Mouse (Mus musculus): ENCODE results near the gene Ndfip2.

Ndfip2 gene

DNA sequence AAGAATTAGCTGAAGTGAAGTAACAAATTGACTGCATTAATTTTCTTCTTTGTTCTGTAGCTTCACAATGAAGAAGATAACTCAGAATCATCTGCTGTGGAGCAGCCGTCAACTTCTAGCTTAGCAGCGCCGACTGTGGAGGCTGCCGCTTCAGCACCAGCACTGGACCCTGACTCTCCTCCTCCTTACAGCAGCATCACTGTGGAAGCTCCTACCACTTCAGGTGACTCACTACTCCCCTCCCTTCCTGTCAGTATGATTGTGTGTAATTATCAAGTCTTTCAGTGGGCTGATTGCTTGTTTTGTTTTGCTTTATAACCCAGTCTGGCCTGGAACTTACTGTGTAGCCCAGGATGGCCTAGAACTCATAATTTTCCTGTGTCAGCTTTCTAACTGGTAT, 29.2 kb downstream of the Ndfip2 start:
- 57% methylated on average over 4 of the region's 4 CpGs for WGBS

DNA sequence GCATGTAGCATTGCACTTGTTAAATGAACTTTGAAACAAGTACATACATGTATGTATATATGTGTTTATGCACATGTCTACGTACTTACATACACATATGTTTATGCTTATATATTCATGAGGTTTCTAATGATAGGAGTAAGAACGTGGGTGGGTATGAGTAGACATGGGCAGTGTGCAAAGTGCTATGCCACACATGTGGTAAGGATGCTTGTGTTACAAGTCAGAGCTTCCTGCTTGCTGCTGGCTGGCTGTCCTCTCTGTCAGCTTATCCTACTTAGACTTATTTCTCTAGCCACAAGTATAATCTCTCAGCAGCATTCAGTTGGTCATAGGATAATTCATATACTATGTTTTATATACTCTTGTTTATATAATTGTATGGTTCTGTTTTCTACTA, 29.6 kb downstream of the Ndfip2 start:
- 73% methylated on average over 2 of the region's 2 CpGs for WGBS

DNA sequence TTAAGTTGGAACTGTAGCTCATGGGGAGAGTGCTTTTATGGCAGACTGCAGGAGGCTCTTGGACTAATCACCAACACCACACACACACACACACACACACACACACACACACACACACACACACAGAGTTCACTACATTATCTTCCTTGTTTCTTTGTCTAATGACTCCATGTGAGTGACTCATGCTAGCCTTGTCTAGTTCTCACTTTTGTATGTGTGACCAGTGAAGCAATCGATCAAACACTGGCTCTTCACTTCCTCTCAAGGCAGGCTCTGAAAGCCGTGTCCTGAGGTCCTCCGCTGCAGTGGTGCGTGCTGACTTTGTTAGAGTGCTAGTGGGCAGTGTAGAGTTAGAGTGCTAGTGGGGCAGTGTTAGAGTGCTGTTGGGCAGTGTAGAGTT, 30.2 kb downstream of the Ndfip2 start:
- WGBS, result 89% methylated on average over 4 of the region's 4 CpGs

DNA sequence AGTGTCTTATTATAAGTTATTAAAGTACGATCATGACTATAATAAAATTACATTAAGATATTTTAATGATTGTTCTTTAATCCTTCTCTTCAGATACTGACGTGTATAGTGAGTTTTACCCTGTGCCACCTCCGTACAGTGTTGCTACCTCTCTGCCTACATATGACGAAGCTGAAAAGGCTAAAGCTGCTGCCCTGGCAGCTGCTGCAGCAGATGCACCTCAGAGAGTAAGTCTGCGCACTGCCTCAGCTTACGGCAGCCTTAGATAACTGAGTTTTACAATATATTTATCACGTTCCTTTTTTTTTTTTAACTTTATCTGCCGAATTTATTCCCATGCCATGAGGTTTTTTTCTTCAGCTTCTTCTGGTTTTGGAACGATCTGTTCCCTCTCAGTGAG, 33.8 kb downstream of the Ndfip2 start:
- 59% methylated on average over 9 of the region's 9 CpGs for WGBS

DNA sequence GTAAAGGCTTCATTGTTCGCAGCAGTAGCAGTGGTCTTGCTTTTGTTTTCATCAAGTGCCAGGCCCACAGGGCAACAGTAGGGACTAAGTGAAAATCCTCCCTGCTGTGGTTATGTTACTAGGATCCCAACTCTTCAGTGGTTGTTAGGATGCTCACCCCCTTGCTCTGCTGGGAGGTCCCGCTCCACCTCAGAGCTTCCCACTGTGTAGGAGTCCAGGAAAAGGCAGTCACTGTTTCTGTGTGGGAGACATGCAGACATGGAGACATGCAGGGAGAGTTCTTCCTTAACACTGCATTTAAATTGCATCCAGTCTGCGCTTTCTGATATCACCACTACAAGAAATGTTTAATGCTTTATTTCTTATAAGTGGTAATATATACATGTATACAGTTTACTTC, 35.4 kb downstream of the Ndfip2 start:
- WGBS, result 48% methylated on average over 3 of the region's 3 CpGs

DNA sequence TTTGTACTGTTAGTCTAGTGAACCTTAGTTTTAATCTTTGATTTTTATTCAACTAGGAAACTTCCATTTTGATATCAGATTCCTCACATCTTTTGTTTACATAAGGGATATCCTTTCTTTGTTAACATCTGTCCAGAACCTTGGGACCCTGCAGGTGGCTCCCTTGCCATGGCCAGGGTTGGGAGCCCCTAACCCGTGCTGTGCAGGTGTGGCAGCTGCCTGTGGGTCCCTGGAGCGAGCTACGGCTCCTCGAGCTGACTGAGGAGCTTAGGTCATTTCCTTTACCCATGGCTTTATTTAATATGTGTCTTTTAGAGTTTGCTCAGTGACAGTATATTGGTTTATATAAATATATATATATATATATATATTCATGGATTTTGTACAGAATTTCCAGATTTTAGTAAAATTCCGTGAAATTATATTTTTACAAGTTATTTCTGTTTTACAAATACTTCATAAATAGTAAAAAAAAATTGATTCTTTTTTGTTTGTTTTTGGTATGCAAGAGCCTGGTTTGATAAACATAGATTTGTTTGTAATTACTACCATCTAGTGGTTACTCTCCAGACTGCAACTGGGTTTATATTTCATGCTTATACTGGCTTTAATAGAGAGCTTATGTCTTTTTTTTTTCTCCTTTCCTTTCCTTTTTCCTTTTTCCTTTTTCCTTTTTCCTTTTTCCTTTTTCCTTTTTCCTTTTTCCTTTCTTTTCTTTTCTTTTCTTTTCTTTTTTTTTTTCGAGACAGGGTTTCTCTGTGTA, 37.6 kb downstream of the Ndfip2 start:
- WGBS, result 51% methylated on average over 6 of the region's 6 CpGs

DNA sequence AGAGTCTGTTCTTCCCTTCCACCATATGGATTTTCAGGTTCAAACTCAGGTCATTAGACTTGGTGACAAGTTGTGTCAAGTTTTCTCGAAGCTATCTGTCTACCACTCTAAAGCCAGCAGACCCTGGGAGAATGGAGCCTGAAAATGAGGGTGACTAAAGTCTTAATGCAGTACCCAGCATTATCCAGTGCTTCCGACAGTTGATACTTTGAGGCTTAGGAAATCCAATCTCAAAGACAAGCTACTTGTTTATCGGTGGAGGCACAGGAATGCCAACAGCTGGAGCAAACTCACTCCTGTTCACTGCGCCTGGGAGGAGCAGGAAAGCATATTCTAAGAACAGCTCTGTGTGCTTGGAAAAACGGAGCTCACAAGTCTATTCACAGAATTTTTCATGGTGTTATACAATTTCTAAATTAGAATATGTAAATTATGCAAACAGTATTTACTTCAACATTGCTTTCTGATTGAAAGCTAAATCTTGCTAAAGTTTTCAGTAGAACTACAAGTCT, 41.4 kb downstream of the Ndfip2 start:
- 59% methylated on average over 5 of the region's 5 CpGs for WGBS

DNA sequence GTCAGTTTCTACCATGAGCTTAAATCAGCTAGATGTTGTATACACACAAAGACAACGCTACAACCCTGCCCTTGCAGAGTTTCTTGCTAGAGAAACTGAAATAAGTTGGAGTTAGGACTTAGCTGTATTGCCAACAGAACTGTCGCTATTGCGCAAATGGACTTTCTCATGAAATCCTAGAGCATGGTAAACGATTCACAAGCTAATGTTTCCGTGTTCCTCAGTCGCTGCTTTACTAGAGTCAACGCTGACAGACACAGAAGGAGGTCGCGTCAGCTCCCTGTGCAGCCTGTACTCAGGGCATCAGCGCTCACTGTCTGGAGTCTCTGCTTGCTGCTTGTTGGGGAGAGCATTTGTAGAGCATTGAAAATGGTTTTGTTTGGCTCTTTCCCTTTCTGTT, 42.2 kb downstream of the Ndfip2 start:
- WGBS, result 65% methylated on average over 10 of the region's 10 CpGs

DNA sequence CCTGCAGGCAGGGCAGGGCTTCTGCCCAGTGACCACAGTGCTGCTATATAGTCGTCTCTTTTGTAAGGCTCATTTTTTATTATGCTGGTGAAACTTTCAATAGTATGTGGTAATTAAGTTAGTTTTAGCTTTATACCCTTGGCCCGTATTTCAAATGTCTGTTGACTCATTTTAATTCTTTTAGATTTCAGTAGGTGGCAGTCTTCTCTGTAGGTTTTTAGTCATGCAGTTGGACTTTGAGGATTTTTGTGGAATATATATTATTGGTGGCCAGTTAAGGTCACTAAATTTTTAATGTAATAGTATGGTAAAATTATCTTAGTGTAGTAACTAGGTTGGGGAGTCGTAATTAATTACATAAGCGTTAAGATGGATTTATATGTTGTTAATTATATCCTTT, 44.3 kb downstream of the Ndfip2 start:
- WGBS, result 62% methylated on average over 4 of the region's 4 CpGs

DNA sequence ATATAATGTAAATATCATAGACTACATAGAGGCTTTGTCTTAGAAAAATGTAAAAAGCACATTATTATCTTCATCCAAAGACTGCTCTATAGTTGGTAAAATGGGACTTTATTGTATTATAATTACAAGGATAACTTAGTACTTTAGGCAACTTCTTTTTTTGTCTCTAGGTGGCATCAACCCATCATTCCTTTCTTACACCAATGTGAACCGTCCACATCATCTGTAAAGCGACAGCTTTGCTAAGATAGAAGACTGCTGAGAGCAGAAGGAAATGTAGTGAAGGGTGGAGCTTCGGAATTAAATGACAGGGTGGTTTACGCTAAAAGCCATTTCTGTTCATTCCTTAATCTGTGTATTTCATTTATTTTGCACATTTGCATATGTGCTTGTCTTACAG, 49.3 kb downstream of the Ndfip2 start:
- WGBS, result 62% methylated on average over 4 of the region's 4 CpGs

DNA sequence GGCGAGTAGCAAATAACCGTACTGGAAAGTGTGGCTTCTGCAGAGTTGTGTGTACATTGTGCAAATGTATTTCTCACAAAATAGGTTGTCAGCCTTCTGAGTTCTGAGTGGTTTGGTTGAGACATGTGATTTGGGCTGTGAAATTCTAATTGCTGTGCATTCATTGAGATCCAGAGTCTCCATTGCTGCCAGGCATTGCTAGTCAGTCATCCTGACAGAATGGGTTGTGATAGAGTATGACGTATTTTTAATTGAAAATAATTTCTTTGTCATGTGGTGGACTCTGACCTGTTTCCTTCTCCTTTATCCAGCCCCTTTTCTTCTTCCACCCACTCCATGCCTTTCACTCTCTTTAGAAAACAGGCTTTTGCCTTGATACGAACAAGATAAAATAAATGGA, 54.0 kb downstream of the Ndfip2 start:
- 61% methylated on average over 4 of the region's 4 CpGs for WGBS

DNA sequence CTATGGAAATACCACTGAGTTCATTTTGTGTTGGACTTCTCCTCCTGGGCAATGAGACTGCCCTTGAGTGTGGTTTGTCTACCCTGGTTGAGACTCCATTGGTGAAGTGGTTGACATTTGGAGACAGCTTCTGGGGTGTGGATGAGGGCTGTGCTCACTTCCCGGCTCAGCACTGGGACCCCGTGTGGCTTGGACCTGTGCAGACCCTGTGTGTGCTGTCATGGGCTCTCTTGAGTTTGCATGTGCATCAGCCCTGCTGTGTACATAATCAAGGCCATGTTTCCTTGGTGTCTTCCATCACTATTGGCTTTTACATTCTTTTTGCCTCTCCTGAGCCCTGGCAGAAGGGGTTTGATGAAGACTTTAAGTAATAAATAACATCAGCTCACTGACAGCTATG, 54.6 kb downstream of the Ndfip2 start:
- WGBS, result 77% methylated on average over 2 of the region's 2 CpGs

DNA sequence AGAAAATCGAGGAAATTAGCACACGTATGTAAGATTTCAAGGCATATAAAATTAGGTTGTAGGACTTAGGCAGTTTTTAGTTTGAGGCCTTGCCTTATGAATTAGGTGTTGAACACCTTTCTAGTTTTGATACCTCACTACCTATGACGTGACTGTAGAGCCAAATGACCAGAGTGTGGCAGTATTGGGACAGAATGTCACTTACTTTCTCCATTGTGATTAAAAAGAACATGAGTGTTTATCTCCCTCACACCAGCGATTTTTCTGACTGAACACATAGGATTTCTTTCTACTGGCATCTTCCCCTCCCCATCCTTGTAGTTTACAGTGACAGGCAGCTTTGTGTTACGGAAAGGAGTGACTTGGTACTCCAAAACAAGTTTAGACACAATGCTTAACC, 55.5 kb downstream of the Ndfip2 start:
- WGBS, result 37% methylated on average over 5 of the region's 5 CpGs

DNA sequence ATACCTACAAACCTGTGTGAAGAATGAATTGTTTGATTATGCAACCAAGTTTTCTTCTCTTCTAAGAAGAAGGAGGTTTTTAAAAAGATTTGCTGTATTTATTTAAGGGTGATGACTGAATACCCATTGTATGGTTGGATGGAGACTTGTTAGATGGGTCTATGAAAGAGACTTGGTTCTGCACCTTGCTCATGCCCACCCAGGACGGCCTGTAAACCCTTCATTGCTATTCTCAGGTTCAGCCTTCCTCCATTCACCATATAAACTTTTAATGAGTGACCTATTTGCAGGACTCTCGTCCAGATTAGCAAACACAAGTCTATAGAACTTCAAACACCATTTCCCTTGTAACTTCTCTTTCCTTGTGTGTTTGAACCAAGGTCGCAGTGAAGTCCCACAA, 63.3 kb downstream of the Ndfip2 start:
- WGBS, result 93% methylated on average over 3 of the region's 3 CpGs

DNA sequence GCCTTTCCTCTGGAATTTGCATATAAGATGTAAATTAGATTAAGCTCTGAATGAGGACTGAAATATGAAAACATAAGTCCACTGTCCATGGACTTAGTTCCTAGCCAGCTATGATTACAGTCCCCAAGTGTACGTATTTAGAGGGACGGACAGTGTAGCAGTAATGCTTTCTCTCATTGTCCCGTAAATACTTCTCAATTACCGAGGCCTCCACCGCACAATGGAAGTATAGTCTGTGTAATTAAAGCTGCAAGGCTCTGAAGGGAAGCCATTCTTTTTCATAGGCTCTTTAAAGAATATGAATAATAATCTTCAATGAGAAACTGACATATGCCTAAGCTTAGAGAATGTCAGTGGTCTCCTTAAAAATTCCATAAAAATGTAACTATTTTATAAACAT, 64.5 kb downstream of the Ndfip2 start:
- 69% methylated on average over 5 of the region's 5 CpGs for WGBS

DNA sequence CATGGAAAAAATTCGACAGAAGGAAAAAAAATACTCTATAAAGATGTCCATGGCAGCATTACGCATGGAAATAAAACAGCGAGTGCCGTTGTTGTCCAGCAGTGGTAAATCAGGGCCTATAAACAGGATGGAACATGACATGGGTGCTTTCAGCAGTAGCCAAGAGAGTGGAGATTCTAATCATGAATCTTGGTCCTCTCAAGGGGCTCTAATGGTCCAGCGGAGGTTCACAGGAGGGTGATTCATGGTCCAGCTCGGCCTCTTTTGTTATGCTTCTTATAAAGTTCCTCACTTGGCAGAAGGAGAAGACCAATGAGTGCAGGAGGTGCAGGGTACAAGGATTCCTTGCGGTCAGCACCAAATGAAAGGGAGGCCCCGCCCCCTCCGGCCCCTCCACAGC, 65.1 kb downstream of the Ndfip2 start:
- 92% methylated on average over 9 of the region's 9 CpGs for WGBS

DNA sequence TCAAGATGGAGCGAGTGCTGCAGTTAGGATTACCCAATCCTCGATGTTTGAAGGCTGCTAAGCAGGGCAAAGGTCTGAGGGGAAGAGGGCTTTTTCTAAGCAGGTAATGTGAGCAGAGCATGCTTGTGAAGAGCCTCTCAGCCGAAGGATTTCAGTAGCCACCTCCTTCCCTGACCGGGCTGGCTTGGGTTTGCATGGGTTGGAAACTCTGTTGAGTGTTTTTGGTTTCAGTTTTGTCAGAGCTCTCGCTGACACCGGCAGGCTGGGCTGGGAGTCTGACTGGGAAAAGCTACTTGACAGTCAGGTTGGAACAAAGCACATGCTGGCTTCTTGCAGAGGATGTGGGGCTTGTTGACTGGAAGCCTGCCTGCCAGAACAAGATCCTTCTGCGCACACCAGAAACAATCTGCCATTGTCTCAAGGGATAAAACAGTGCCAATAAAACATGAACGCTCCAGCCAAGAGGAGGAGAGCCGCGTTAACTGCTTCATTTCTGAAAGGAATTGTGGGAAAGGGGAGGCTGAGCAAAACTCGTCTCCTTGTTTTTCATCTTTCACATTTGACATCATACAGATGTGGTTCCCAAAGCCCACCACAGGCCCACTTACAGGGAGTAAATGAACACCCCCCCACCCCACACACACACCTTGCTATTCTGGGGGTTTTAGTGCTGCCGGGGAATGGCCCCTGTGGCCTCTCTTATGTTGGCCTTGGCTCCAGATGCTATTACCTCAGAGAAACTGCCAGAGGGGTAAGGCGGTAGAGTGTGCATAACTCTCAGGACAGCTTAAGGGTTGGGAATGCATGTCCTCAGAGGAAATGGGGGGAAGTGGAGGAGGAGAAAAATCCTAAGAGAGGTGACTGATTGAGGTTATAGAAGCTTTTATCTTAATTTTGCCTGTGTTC, 70.3 kb downstream of the Ndfip2 start:
- 5% methylated on average over 13 of the region's 13 CpGs for WGBS

DNA sequence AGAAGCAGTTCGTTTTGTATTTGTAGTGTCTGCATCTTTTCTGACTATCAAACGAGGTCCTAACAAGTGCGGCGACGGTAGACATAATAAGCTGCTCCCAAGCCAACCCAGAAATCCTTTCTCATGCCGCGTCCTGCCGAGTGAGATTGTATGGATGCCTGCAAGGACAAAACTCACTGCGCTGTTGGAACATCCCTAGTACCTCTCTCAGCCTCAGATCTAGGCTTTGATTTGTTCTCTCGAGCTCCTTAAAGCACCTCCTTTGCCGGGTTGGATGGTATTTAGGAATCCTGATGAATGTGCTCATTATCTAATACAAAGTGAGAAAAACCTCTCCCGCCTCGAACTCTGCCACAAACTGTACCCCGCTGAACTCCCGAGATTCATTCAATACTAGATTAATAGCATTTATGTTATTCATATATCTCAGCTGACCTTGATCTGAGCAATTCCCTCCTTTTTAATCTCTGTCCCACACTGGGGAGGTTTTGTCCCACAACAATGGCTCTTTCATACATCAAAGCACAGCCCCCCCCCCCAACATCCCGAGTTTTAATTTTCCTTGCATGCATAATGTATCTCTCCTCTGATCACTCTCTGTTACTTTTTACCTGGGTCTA, 75.2 kb downstream of the Ndfip2 start:
- 16% methylated on average over 16 of the region's 16 CpGs for WGBS

DNA sequence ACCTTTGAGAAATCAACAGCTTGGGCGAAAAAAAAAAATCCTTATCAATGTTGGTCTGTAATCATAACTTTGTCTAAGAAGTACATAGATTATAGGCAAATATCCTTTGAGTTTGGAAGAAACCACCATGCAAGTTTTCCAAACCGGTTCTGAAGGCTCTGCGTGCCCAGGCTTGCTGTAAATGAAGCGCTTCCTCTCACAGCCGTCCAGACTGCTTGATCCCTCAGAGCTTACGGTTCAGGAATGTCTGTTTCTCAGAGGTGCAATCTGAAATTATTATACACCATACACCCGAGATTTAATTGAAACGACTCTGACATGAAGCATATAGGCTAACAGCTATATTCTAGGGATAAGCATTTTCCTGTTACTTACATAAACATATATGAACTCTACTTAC, 83.4 kb downstream of the Ndfip2 start:
- WGBS, result 84% methylated on average over 8 of the region's 8 CpGs

DNA sequence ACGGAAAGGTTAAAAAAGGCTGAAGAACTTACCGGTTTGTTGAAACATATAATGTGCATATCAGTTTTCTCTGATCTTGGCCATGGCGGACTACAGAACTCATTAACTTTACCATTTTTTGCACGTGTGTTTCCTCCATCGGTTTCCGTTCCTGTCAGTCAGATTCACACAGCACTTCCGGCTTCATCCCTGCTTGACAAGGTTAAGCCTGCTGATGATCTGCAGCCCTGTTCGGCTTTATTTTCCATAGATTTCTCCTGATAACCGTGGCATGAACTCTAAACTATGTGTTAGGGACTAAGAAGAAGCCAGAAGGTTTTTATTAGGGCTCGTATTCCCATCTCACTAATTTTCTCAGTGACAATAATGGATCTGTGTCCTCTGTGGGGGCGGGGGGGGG, 95.7 kb downstream of the Ndfip2 start:
- 80% methylated on average over 11 of the region's 11 CpGs for WGBS

Data from cerebral cortex, adult 2 months (tissue).